Mouse (Mus musculus) gastrocnemius, adult 8-10 months (tissue): ENCODE data around the gene E2f1. TPM values are rescaled to one million over a fixed set of nuclear protein-coding genes. Genes with fewer than 3 reads are reported as not detected.
A peak's percentile ranks its signal among the peaks of the same experiment; 100 is the strongest.

Source experiments
- DNase-seq, 2 experiments: peaks; one replicate each; pipeline ENCODE4 v3.0.0; 2022; ENCODE audit warnings: low spot score in 2 of 2
- total RNA-seq, 4 experiments: library from RNA; stranded (reverse); gene quantifications; 2 replicates each; pipeline ENCODE4 v1.2.4; 2022

The E2f1 gene
- total RNA-seq, 4 experiments from 2014 or later: 0.13 to 0.34 (median 0.27) TPM; not detected in 1

GRCm38 (mm10) chr2:154583906-154584872, 14.5 kb upstream of the E2f1 start:
- no peak for DNase-seq

DNA sequence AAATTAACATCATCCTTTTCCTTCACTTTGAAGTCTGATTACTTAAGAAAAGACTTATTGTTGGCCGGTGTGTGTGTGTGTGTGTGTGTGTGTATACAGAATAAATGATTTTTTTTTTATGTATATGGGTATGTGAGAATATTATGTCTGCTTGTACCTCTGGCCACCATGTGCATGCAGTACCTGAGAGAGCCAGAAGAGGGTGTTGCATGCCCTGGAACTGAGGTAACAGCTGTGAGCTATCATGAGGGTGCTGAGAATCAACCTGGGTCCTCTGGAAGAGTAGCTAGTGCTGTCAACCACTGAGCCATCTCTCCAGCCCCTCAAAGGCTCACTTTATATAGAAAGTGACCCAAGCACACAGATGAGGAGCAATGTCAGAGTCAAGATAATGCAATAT, 11.7 kb upstream of the E2f1 start:
- no peak for DNase-seq

DNA sequence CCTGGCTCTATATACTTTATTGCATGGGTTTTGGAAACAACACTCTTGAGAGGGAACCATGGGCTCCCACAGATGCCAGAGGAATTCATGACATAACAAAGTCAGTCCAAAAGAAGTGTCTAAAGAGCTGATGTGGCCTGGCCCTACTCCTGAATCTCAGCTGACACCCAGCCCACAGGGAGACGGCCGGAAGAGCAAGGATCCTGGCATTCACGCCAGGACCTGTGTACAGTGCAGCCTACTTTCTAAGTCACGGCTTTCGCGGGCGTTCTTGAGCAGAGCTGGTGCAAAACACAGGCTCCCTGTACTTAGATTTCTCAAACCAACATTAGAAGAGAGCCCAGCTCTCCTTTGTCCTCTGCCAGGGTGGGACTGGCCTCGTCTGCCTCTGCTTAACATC, 10.9 kb upstream of the E2f1 start:
- DNase-seq: peak; percentile 46 to 61

DNA sequence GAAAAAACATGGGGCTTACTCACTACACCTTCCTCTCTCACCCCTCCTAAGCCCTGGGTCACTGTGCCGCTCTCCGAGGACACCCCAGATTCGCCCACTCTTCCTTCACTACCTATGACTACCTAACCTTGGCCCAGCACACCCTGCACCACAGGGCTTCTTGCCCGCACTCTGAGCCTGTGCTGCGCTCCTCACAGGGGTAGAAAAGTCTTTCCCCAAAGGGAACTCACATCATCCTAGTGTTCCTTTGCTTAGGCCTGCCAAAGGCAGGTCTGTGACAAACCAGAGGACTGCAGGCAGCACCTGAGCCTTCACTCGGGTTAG, 8.0 kb upstream of the E2f1 start:
- no peak for DNase-seq

- no peak for DNase-seq
Measured at GRCm38 (mm10) chr2:154576876-154577743, 7.4 kb upstream of the E2f1 start.

DNA sequence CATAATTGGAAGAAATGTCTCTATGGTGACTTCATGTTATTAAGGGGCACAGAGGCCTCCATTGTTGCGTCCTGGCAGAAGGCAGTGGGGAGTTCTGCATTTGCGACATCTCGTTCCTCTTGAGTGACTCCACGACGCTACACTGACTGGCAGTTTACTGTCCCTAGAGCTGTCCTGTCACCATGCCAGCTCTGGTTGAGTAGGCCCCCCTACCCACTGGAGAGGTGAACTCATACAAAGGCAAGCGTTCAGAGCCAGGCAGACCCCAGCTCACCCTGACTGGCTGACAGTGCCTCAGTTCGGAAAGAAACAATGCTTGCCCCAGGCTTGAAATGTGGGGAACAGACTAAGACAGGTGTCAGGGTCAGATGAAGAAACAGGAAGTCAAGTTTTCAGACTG, 4.6 kb upstream of the E2f1 start:
- DNase-seq: no peak

- DNase-seq: no peak
Measured at GRCm38 (mm10) chr2:154572996-154573395, 3.3 kb upstream of the E2f1 start.

DNA sequence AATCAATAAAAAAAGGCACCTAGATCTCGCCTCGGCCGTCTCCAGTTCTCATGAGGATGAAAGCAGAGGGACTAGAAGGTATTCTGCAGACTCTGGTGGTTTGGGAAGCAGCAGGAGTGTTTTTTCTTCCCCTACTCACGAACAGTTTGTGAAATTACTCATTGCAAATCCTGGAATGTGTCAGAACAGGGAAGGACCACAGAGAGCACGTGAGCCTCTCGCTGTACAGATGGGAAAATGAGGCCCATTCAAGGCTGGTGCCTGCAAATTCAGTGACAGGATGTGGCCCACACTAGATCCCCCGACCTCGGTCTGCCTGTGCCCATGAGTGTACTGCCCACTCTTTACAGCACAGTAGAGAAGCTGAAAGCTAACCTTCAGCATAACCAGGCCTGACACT, 2.3 kb upstream of the E2f1 start:
- DNase-seq: no peak

GRCm38 (mm10) chr2:154571266-154571665, 1.6 kb upstream of the E2f1 start:
- no peak for DNase-seq

DNA sequence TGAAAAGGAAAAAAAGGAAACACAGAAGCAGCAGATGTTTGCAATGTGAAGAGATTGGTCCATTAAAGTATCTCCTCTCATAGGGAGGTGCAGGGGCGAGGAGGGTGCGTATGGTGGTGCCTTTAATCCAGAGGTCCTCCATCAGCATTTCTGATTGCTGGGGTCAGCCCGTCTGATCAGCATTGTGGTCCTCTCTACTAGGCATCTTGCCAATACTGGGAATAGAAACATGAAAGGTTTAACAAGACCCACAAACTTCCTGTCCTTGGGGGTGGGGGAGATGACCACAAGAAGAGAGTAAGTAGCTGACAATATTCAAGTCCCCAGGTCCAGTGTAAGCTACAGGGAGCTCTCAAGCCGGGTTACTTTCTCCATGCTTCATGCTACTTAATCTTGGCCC, 974 bp upstream of the E2f1 start:
- no peak for DNase-seq

DNA sequence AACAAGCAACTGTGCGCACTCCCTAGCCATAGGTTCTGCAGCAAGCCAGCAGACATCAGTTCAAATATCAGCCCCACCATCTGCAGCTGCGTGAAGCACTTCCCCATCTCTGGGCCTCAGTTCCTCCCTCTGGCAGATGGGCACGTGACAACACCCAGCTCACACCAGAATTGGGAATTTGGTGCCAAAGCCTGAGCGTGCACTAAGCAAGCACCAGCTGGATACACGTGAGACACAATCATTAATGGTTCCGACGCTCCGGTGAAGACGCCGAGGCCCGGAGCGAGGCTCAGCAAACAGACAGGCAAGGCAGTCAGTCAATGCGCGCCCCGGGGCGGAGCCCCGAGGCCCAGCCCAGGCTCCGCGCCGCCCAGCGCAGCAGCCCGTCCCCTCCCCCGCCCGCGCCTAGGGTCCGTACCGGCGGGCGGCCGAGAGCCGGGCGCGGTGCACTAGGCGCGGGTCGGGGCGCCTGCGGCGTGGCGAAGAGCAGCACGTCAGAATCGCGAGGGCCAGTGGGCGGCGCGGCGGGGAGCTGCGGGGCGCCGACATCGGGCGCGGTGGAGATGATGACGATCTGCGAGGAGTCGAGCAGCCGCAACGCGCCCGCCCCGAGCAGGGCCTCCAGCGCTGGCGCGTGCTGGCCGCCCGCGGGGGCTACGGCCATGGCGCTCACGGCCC, 482 bp downstream of the E2f1 start:
- DNase-seq: peak in 1 of 2 experiments; percentile 18

GRCm38 (mm10) chr2:154568329-154569070, 1.2 kb downstream of the E2f1 start:
- no peak for DNase-seq

- DNase-seq: no peak
Measured at GRCm38 (mm10) chr2:154567766-154568165, 1.9 kb downstream of the E2f1 start.

DNA sequence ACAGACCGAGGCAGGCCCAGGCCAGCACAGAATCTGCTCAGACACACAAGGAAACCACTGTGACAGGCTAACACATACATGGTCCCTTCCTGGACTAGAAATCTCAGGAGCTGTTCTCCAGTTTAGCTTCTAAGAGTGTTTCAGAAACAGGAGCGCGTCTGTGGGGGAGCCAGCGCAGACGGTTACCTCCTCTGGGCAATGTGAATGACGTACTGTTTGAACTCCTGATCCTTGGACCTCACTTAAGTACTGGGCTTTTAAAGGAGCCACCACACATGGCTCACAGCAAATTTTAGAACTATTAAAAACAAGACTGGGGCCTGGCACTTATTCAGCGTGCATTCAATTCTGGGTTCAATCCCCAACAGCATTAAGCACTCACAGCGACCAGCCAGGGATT, 3.1 kb downstream of the E2f1 start:
- DNase-seq: no peak

DNA sequence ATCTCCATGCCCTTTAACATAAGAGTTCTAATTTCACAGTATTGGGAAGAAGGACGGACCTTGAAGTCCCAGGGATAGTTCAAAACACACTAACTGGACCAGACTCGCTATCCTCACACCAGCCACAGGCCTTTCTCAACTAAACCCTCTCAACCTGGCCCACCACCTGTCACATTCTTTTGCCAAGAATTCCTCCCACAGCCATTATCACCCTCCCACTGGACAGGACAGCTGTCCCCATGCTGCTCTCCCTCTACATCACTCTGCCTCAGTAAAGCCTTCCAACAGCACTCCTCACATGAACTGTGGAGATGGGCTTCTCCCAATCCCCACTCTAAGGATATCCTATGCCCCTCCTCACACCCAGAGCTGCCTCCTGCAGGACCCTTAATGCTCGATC, 4.1 kb downstream of the E2f1 start:
- DNase-seq: no peak

DNA sequence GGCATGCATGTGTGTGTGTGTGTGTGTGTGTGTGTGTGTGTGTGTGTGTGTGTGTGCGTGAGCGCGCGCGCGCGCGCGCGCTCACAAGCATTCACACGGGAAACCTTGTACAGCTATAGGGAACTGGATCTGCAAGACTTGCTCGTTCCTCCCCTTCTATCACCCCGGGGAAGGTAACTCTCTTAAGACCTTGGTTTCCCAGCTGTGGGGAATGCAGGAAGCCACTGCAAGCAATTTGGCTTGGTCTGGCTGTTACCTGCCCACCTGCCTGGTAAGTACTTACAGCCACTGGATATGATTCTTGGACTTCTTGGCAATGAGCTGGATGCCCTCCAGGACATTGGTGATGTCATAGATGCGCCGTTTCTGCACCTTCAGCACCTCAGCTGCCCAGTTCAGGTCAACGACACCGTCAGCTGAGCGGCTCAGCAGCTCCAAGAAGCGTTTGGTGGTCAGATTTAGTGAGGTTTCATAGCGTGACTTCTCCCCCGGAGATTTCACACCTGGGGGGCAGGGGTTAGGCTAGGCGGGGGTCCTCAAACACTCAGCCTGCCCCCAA, 6.0 kb downstream of the E2f1 start:
- no peak for DNase-seq

GRCm38 (mm10) chr2:154558264-154559039, 11.2 kb downstream of the E2f1 start, which contains the start of gene Necab3:
Gene Necab3 (minus strand): TSS chr2:154558890.
- DNase-seq: peak in 1 of 2 experiments; percentile 20

DNA sequence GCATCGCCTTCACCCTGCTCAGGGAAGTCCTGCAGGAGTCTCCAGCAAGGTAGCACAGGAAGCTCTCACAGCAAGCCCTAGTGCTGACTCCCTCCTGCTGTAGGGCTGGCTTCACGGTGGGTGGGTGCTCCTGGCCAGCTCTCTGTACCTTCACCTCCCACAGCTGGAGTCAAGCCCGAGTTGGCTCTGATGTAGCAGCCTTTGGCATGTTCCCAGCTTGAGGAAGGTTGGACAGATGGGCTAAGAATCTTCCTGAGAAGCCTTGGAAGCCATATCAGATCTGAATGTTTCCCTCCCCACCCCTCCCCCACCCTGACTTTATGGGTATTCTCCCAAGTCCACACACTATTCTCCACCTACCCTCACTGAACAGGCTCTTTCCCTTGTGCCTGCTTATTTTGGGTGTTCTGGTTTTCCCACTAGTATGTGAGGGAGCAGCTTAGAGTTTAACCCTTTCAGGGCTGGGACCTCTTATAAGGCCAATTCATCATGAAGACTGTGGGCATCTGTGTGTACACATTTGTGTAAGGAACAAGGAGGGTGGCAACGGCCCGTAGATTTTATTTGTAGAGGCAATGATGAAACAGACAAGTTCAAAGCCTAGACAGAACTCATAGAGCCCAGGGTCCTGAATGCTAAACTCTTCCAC, 12.4 kb downstream of the E2f1 start:
- DNase-seq: no peak

GRCm38 (mm10) chr2:154555235-154555634, 14.5 kb downstream of the E2f1 start:
- no peak for DNase-seq
